Mouse (Mus musculus): ENCODE data around the gene Anks4b.

DNA sequence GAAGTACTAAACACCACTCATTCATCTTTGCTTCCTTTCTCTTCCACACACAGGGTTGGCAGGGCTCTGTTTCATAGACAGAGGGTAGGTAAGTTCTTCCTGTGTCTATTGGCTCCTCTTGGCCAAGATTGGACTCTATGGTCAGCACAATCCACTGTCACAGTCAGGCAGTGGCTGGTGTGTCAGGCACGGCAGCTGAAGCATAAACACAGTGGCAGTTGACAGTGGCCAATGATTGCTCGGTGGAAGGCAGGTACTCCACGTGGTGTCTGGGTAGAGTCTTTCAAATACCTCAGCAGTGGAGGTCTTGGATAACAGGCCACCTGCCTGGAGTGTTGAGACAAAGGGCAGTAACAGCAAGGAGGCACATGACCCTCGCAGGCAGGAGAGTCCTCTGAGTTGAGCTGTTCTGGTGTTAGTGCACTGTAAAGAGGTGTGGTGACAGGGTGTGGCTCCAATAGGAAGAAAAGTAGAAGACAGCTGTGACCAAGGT lies 15.5 kb upstream of the Anks4b start:
- TF ChIP-seq POLR2A (IDR thresholded peaks at IDR 0.05; ENCODE audit: borderline replicate concordance, low read depth, low read length): no peak
- TF ChIP-seq CTCF (IDR thresholded peaks at IDR 0.05; ENCODE audit: low read depth, low read length): no peak
